Mouse (Mus musculus) hindbrain, embryonic 15.5 days (tissue): ENCODE data around the gene Med17. TPM values are rescaled to one million over a fixed set of nuclear protein-coding genes. Genes with fewer than 3 reads are reported as not detected.

Experiments
- ATAC-seq: fragments of 200-750 bp; cut with Nextera tagmentation; 2 replicates; pipeline ENCODE4 v1.8.0; 2017; ENCODE audit warnings: low read depth, moderate number of reproducible peaks, moderate TSS enrichment; ENCODE audit not compliant: low FRiP score
- H3K27ac ChIP-seq: fragments of 300-500 bp; sonication (generic); replicated peaks from 2 replicates; pipeline ENCODE4 v1.5.1; 2015; ENCODE audit warnings: mild to moderate bottlenecking, inconsistent platforms
- H3K27me3 ChIP-seq: fragments of 300-500 bp; sonication (generic); 2 replicates; pipeline ENCODE4 v1.6.1; 2015; ENCODE audit warnings: control low read depth, inconsistent platforms
- H3K36me3 ChIP-seq: fragments of 300-500 bp; sonication (generic); 2 replicates; pipeline ENCODE4 v1.6.1; 2015; ENCODE audit warnings: control low read depth, inconsistent platforms
- H3K4me1 ChIP-seq: fragments of 300-500 bp; sonication (generic); replicated peaks from 2 replicates; pipeline ENCODE4 v1.6.1; 2015; ENCODE audit warnings: control low read depth, inconsistent platforms
- H3K4me2 ChIP-seq: fragments of 300-500 bp; sonication (generic); 2 replicates; pipeline ENCODE4 v1.6.1; 2015; ENCODE audit warnings: moderate library complexity, mild to moderate bottlenecking, inconsistent platforms
- H3K4me3 ChIP-seq: fragments of 300-500 bp; sonication (generic); 2 replicates; pipeline ENCODE4 v1.5.1; 2015; ENCODE audit warnings: mild to moderate bottlenecking, inconsistent platforms
- H3K9ac ChIP-seq: fragments of 300-500 bp; sonication (generic); 2 replicates; pipeline ENCODE4 v1.6.1; 2015; ENCODE audit warnings: inconsistent platforms
- H3K9me3 ChIP-seq: fragments of 300-500 bp; sonication (generic); 2 replicates; pipeline ENCODE4 v1.6.1; 2016; ENCODE audit warnings: control low read depth, inconsistent platforms
- WGBS: fragments of 180-500 bp; shearing (Covaris S2); methylation state at CpG from one replicate; pipeline ENCODE4 v1.1.7; 2015; 5-methylcytosine and 5-hydroxymethylcytosine counted together
- polyA plus RNA-seq: library from polyadenylated mRNA; unstranded; fragments of >200 nt; fragmentation: Nextera tagmentation; extraction: Ambion mirVana; gene quantifications from 2 replicates; pipeline ENCODE4 v1.2.1, GENCODE M21; 2015

Med17 gene
- polyA plus RNA-seq, 1 experiment from 2014 or later = 34.0 TPM

- no peaks in the 10 kb centered on the region for H3K27me3 ChIP-seq
- H3K4me3 ChIP-seq = peak overlapping the region; percentile 87
- H3K27ac ChIP-seq = peak overlapping the region; percentile 7; the same call in 1 of the 2 replicates
- 46% methylated on average over 5 of the region's 5 CpGs for WGBS
- H3K4me2 ChIP-seq = peak overlapping the region; percentile 73
- H3K4me1 ChIP-seq = peaks cover 30% of the 10 kb centered on the region
- peaks cover 19% of the 10 kb centered on the region for H3K36me3 ChIP-seq
- no peaks in the 10 kb centered on the region for H3K9me3 ChIP-seq
- H3K9ac ChIP-seq = peak overlapping the region; percentile 100
- no peak for ATAC-seq
These were observed 754 bp upstream of the Med17 start for GRCm38 (mm10) chr9:15280491-15280879.

DNA sequence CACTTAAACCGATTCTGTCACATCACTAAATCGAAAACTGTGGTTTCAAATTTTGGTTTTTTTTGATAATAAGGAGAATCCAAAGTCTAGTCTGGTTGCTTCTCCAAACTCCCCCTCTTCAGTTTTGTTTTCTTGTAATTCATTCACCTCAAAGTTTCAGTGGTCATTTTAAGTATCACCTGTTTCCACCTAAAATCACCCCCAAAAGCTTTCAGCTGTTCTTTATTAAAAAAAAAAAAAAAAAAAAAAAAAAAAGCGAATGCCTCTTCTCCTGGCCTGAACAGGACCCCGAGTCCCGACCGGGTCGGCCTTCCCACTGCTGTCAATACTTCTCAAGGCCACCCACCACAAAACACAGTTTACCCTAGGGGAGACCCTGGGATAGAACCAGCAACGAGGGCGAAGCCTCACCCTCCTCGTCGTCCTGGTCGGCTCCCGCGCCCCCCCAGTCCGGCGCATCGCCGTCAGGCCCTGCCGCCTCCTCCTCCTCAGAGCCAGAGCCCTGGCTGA, 537 bp downstream of the Med17 start:
- H3K9ac ChIP-seq = peak overlapping the region; percentile 100
- H3K9me3 ChIP-seq = no peaks in the 10 kb centered on the region
- no peak for ATAC-seq
- peak overlapping the region; percentile 87 for H3K4me3 ChIP-seq
- H3K36me3 ChIP-seq = peaks cover 24% of the 10 kb centered on the region
- H3K27me3 ChIP-seq = no peaks in the 10 kb centered on the region
- 10% methylated on average over 19 of the region's 19 CpGs for WGBS
- peak overlapping the region; percentile 73 for H3K4me2 ChIP-seq
- H3K27ac ChIP-seq = peak overlapping the region; percentile 94
- H3K4me1 ChIP-seq = peaks cover 30% of the 10 kb centered on the region

DNA sequence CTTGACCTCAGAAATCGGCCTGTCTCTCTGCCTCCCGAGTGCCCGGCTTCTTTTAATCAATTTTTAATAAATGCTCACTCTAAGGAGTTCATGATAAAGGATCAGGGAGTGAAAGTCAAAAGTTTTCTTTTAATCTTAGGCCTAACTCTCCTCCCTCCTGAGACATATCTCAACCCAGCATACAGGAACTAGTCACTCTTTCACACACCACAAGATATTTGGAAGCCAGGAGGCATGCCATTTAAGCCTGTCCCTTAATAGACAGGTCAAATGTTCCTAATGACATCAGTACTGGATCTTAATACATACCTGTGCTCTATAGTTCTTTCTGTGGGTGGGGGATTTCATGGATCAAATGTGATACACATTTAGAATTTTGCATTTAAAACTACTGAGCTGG, 1.4 kb downstream of the Med17 start:
- Histone ChIP-seq H3K9ac (no peak overlapping the region), H3K4me3 (no peak overlapping the region)

DNA sequence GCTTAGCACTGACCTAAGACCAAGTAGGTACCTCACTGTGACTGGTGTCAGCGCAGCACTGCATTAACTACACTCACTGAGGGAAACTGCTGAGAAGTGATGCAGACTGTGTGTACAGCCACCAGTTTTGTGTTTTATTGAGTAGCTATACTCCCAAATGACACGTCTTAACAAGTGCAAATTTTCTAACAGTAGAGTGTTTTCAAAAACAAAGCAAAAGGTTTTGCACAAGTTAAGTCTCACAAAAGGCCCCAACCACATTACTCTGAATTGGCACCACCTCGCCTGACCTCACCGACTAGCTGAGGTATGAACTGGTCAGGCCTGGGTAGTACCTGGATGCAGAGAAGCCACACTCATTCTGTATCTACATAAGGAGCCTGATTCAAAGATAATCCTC, 2.9 kb downstream of the Med17 start:
- Histone ChIP-seq H3K27me3 (no peaks in the 10 kb centered on the region), H3K4me1 (peaks cover 30% of the 10 kb centered on the region), H3K4me3 (no peak overlapping the region), H3K9me3 (no peaks in the 10 kb centered on the region), H3K4me2 (no peak overlapping the region), H3K9ac (no peak overlapping the region), H3K36me3 (peaks cover 48% of the 10 kb centered on the region), H3K27ac (no peak overlapping the region)
- 94% methylated on average over 4 of the region's 4 CpGs for WGBS
- ATAC-seq = no peak

More for the DNA sequence above, 1.4 kb downstream of the Med17 start:
- ATAC-seq = no peak
- Histone ChIP-seq H3K27ac (no peak overlapping the region), H3K4me2 (peak overlapping the region; percentile 73), H3K4me1 (peaks cover 30% of the 10 kb centered on the region), H3K27me3 (no peaks in the 10 kb centered on the region), H3K9me3 (no peaks in the 10 kb centered on the region), H3K36me3 (peaks cover 33% of the 10 kb centered on the region)
- 92% methylated on average over 3 of the region's 3 CpGs for WGBS

DNA sequence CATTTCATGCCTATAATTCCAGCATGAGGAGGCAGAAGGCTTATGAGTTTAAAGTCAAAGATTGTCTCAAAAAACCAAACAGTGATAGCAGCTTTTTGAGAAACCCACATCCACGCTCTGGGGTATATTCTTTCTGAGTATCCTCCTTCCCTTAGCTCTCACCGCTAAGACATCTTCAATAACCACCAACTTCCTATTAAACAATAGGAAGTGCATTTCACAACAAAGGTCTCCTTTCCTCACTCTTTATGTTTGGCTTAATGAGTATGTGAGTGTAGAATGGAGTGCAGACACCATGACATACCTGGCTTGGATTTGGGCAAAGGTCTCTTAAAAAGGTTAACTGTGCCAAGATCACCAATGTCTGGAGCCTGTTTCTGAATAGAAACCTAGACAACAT, 5.8 kb downstream of the Med17 start:
- Histone ChIP-seq H3K4me1 (peaks cover 16% of the 10 kb centered on the region), H3K9ac (no peak overlapping the region), H3K4me3 (no peak overlapping the region), H3K27me3 (no peaks in the 10 kb centered on the region), H3K36me3 (peaks cover 76% of the 10 kb centered on the region), H3K9me3 (no peaks in the 10 kb centered on the region), H3K4me2 (no peak overlapping the region), H3K27ac (no peak overlapping the region)
- 96% methylated on average over 2 of the region's 2 CpGs for WGBS
- ATAC-seq = no peak

- Histone ChIP-seq H3K36me3 (peaks cover 82% of the 10 kb centered on the region), H3K9me3 (no peaks in the 10 kb centered on the region), H3K4me1 (no peaks in the 10 kb centered on the region), H3K4me2 (no peak overlapping the region), H3K27me3 (no peaks in the 10 kb centered on the region), H3K9ac (no peak overlapping the region), H3K4me3 (no peak overlapping the region), H3K27ac (no peak overlapping the region)
- no peak for ATAC-seq
- WGBS = 95% methylated on average over 10 of the region's 10 CpGs
These were observed 16.2 kb downstream of the Med17 start for GRCm38 (mm10) chr9:15263487-15263886.

GRCm38 (mm10) chr9:15261980-15262379, 17.8 kb downstream of the Med17 start:
- H3K4me1 ChIP-seq = no peaks in the 10 kb centered on the region
- H3K4me3 ChIP-seq = no peak overlapping the region
- H3K36me3 ChIP-seq = peaks cover 69% of the 10 kb centered on the region
- H3K9me3 ChIP-seq = no peaks in the 10 kb centered on the region
- H3K27ac ChIP-seq = no peak overlapping the region
- no peak overlapping the region for H3K4me2 ChIP-seq
- no peak overlapping the region for H3K9ac ChIP-seq
- no peak for ATAC-seq
- WGBS = 95% methylated on average over 8 of the region's 8 CpGs
- no peaks in the 10 kb centered on the region for H3K27me3 ChIP-seq

- Histone ChIP-seq H3K4me3 (no peak overlapping the region), H3K9me3 (no peaks in the 10 kb centered on the region), H3K4me2 (no peak overlapping the region), H3K27ac (no peak overlapping the region), H3K9ac (no peak overlapping the region), H3K36me3 (peaks cover 16% of the 10 kb centered on the region), H3K4me1 (no peaks in the 10 kb centered on the region), H3K27me3 (no peaks in the 10 kb centered on the region)
- no peak for ATAC-seq
- WGBS = 85% methylated on average over 3 of the region's 3 CpGs
These were observed 23.5 kb downstream of the Med17 start for GRCm38 (mm10) chr9:15256214-15256613.

GRCm38 (mm10) chr9:15254501-15254900, 25.2 kb downstream of the Med17 start:
- Histone ChIP-seq H3K36me3 (0 out of 2 replicates have a peak, but pooled peaks cover 2% of the 10 kb centered on the region), H3K9me3 (no peaks in the 10 kb centered on the region), H3K4me2 (no peak overlapping the region), H3K4me3 (no peak overlapping the region), H3K27ac (no peak overlapping the region), H3K9ac (no peak overlapping the region), H3K27me3 (no peaks in the 10 kb centered on the region), H3K4me1 (no peaks in the 10 kb centered on the region)
- WGBS = 90% methylated on average over 7 of the region's 7 CpGs
- no peak for ATAC-seq

GRCm38 (mm10) chr9:15252196-15252595, 27.5 kb downstream of the Med17 start:
- WGBS = 77% methylated on average over 7 of the region's 7 CpGs

DNA sequence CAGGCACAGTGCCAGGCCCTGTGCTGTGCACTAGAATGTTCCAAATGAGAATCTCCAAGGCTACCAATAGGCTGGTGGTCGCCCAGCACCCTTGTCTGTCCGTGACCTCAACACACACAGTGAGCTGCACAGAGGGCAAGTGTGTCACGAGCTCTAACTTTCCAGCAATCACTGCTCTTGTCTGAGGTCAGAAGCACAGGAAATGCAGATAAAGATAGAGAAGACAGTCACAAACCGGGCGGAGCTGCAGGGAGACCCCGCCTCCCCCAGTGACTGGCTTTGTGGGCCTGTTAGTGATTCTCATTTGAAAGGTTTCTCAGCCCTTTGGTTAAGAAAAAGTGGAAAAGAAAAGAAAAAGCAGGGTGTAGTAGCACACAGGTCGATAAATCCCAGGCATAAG, 29.4 kb downstream of the Med17 start:
- no peak overlapping the region for H3K27ac ChIP-seq
- WGBS = 74% methylated on average over 7 of the region's 7 CpGs
- H3K4me3 ChIP-seq = no peak overlapping the region
- H3K4me2 ChIP-seq = no peak overlapping the region
- no peaks in the 10 kb centered on the region for H3K36me3 ChIP-seq
- ATAC-seq = no peak
- no peaks in the 10 kb centered on the region for H3K4me1 ChIP-seq
- H3K9me3 ChIP-seq = no peaks in the 10 kb centered on the region
- H3K9ac ChIP-seq = no peak overlapping the region
- no peaks in the 10 kb centered on the region for H3K27me3 ChIP-seq

More at GRCm38 (mm10) chr9:15252196-15252595, 27.5 kb downstream of the Med17 start:
- Histone ChIP-seq H3K9me3 (no peaks in the 10 kb centered on the region), H3K27ac (no peak overlapping the region), H3K4me2 (no peak overlapping the region), H3K27me3 (no peaks in the 10 kb centered on the region), H3K4me3 (no peak overlapping the region), H3K36me3 (no peaks in the 10 kb centered on the region), H3K9ac (no peak overlapping the region), H3K4me1 (no peaks in the 10 kb centered on the region)
- ATAC-seq = no peak

- Histone ChIP-seq H3K27ac (no peak overlapping the region), H3K9ac (no peak overlapping the region), H3K9me3 (no peaks in the 10 kb centered on the region), H3K4me2 (no peak overlapping the region), H3K27me3 (no peaks in the 10 kb centered on the region), H3K4me1 (no peaks in the 10 kb centered on the region), H3K36me3 (no peaks in the 10 kb centered on the region), H3K4me3 (no peak overlapping the region)
- ATAC-seq = no peak
- 82% methylated on average over 14 of the region's 14 CpGs for WGBS
These were observed 34.2 kb downstream of the Med17 start for GRCm38 (mm10) chr9:15245319-15246075.
